Mouse (Mus musculus): ENCODE data around the gene Aph1b.

DNA sequence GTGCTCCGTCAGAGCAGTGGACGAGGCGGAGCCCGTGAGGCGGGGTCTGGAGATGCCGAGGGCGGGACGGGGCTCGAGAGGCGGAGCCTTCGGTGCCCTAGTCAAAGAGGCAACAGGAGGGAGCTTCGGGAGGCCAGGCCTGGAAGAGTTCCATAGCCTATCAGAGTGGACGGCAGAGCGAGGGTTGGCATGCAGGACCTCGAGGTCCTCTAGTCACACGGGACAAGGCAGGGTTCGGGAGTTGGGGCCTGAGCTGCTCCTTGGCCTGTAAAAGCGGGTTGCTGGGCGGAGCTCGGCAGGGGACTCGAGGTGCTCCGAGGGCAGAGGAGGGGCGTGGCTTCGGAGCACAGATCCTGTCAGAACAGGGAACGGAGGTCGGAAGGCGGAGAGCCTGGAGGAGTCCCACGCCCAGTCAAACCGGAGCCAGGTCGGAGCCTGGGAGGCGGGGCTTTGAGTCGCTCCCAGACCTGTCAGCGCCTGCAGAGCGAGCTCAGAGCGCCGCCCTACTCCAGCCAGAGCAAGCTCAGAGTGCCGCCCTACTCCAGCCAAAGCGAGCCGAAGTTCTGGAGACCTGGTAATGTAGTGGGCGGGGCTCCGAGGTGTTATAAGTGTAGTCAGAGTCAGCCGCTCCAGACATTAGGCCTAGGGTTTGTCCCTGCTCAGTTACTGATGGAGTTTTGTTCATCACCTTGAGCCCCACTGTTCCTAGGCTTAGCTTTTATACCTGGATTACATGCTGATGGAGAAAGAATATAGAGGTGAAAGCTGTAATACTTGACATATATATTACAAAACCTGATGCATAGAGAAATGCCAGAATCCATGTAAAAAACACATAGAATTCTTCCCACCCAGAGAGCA is at the start of gene Aph1b:
- TF ChIP-seq CTCF (IDR thresholded peaks at IDR 0.05; ENCODE audit: borderline replicate concordance, insufficient read depth, low read length) = no peak
- peak; percentile 82 for TF ChIP-seq POLR2A (IDR thresholded peaks at IDR 0.05; ENCODE audit: low read depth, low read length)
